In genomic region chrX:52087726-52088348, GRCm38 (mm10) we compare ENCODE assay signal across 8 mouse cellular contexts.
A peak's percentile ranks its signal among the peaks of the same experiment; 100 is the strongest.
DNase-seq lines count a peak whose midpoint lies in the region; ATAC-seq lines count a peak whose summit lies in the region.

No protein-coding gene starts in this region.

- peak; percentile 58; the same call in 1 of the 2 replicates for ATAC-seq in neural tube, embryonic 12.5 days (ENCODE audit: low FRiP score, low read depth)

- H3K4me1 ChIP-seq in heart, embryonic 10.5 days = no peaks in the 10 kb centered on the region
- no peaks in the 10 kb centered on the region for H3K4me1 ChIP-seq in neural tube, embryonic 12.5 days

- no peak overlapping the region for H3K4me3 ChIP-seq in heart, embryonic 10.5 days
- H3K4me3 ChIP-seq in neural tube, embryonic 12.5 days = no peak overlapping the region

- no peak overlapping the region for H3K9ac ChIP-seq in neural tube, embryonic 12.5 days

- peak; percentile 6 to 40 for DNase-seq in cerebellum, postnatal 25 days
- DNase-seq in cerebellum, adult 9-11 months = no peak
- DNase-seq in right cerebral cortex, adult 18-20 months = peak; percentile 6
- no peak for DNase-seq in right cerebral cortex, postnatal 25 days
- peak; percentile 74 for DNase-seq in heart, embryonic 10.5 days (ENCODE audit: low spot score)
- peak; percentile 27 to 45 for DNase-seq in layer of hippocampus, postnatal 14 days (ENCODE audit: low spot score in 2 of 2)
- no peak for DNase-seq in urinary bladder, adult 18-20 months (ENCODE audit: low spot score in 2 of 2)

- H3K27ac ChIP-seq in heart, embryonic 10.5 days = no peak overlapping the region
- H3K27ac ChIP-seq in neural tube, embryonic 12.5 days = no peak overlapping the region

- H3K4me2 ChIP-seq in neural tube, embryonic 12.5 days (replicated peaks) = no peak overlapping the region

- H3K36me3 ChIP-seq in heart, embryonic 10.5 days = no peaks in the 10 kb centered on the region
- no peaks in the 10 kb centered on the region for H3K36me3 ChIP-seq in neural tube, embryonic 12.5 days

- H3K9me3 ChIP-seq in heart, embryonic 10.5 days = no peaks in the 10 kb centered on the region
- H3K9me3 ChIP-seq in neural tube, embryonic 12.5 days = no peaks in the 10 kb centered on the region

- H3K27me3 ChIP-seq in heart, embryonic 10.5 days (ENCODE audit: insufficient read depth, poor library complexity, severe bottlenecking) = no peaks in the 10 kb centered on the region
- H3K27me3 ChIP-seq in neural tube, embryonic 12.5 days (replicated peaks) = no peaks in the 10 kb centered on the region

- 45% methylated on average over 7 of the region's 7 CpGs for WGBS in heart, embryonic 10.5 days
- WGBS in neural tube, embryonic 12.5 days = 48% methylated on average over 7 of the region's 7 CpGs

Comparison
In these comparisons a context has a peak if more than half of its experiments do, and no peak if none do; other contexts are left out.
1. DNase-seq: peak in cerebellum, postnatal 25 days (2 of 2), right cerebral cortex, adult 18-20 months (single experiment), heart, embryonic 10.5 days (single experiment) and layer of hippocampus, postnatal 14 days (2 of 2); none in cerebellum, adult 9-11 months (single experiment), right cerebral cortex, postnatal 25 days (single experiment) and urinary bladder, adult 18-20 months (0 of 2).